Mouse (Mus musculus) telencephalon, adult 2 months (tissue): Measurements from ENCODE around the gene P4hb.

ENCODE experiments used
- DNase-seq: peaks from one replicate; pipeline ENCODE4 v3.0.0-alpha.2; 2011; ENCODE audit warnings: low read depth, low spot score

The P4hb gene

DNA sequence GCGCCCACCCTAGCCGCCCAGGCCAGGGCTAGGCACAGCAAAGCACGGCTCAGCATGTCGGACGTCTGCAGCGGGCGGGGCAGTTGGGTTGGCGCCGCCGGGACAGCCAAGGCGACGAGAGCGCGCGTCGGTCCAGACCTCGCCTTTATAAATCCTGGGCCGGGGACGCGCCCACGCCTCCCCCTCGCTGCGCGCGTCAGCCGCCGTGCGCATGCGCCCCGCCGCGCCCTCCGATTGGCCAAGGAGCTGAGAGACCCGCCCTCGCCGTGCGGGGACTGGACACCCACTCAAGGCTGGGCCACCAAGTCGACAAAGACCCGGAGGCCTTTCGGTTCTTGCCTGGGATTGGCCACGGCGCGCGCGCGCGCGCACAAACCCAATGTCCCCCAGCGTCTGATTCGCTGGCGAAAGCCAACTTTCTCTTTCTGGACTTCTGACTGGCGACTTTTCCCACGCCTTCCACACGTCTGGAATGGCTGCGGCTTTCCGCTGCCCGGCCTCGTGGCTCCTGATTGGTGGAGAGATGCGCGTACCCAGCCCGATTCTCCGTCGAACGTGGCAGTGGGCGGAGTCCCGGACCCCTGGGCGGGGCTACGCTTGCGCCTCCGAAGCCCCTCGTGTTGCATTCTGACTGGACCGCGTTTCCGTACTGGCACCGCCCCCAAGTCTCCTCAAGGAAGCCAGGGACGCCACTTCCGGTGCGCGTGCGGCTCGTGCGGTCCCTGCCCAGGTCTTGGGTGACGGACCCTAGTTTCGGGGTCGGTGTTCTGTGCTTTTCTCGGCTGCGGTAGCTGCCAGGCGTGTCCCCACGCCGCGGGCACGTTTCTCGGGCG is at the start of gene P4hb:
Gene P4hb (minus strand): TSS at position 502 of the 833 bp plus-strand sequence.
- peak; percentile 99 for DNase-seq

DNA sequence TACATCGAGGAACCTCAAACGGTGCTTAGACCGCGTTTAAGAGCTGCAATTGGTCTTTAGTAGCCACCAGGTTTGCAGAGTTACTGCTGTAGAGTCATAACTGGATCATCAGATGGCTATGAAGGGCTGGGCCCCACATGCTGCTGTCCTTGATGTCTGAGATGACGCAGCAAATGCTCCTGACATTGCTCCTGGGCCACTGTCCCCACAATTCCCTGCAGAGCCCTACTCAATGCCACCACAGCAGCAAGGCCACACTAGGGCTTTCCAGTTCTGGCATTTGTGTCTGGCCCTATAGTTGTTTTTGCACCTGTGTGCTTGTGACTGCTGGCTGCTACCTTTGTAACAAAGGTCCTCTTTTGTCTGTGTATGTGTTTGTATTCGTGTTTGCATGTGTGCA is 49.8 kb upstream of the P4hb start:
- no peak for DNase-seq

- DNase-seq: no peak
These were observed 47.1 kb upstream of the P4hb start for GRCm38 (mm10) chr11:120620195-120620594.

DNA sequence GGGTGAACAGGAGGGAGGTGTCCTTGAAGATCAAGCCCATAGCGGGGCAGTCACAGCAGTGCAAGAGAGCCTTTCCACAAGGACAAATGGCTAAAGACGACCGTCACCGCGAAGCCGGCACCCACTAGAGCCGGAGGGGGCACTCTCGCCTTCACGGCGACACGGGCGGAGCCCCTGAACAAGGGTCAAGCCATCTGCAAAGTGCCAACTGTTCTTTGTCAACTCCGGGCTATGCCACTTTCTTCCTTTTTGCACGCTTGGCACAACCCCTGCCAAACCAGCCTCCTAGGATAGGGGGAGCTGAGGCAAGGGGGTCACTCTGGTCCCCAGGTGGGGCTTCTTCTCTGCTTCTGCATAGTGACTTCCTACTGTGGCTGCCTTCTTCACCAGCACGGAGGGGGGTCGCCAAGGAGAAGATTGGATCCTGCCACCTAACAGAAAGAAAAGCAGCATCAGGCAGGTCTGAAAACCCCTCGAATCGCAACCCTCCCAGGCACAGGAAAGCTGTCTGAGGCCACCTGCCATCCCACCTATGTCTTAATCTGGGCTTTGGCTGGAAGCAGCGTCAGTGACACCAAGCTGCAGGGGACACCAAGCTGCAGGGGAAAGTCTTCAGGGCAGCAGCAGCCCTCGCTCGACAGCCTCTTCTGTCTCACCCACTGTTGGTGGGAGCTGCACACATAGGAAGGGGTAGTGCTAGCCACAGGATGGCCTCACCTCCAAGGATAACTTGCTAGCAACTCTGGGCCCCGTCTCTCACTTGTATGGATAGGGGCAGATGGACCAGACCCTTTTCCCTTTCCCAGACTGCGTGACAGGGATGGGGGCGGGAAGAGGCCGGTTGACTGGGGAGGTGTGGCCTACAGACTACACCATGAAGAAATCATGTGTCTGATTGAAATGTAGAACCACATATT is 45.8 kb upstream of the P4hb start:
- DNase-seq: no peak

DNA sequence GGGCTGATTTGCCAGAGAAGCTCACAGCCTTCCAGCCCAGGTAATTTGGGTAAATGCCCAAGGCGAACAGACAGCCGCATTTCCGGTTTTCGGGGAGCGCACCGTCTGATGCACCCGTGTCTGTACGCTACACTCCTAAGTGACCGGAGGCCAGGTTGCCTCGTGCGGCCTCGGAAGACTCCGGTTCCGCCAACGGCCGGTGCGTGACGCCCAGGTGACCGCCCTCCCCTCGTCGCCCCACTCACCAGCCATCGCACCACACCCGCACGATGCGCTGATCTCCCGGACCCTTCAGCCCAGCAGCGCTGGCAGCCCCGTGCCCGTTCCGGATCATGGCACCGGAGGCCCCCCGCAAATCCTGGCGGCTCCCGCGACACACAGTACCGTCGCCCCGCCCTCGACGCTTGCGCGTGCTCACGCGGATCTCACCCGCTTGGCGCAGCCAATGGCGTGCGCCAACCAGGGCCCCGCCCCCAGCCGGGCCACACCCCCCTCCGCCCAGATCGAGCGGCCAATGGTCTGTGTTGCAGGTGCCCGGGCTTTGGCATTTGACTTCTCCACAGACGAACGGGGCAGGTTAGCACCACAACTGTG is 44.6 kb upstream of the P4hb start, which contains the start of gene Pcyt2:
Gene Pcyt2 (minus strand): TSS at position 418 of the 594 bp plus-strand sequence.
- peak; percentile 78 for DNase-seq

GRCm38 (mm10) chr11:120616617-120617294 is 43.7 kb upstream of the P4hb start:
- no peak for DNase-seq

DNA sequence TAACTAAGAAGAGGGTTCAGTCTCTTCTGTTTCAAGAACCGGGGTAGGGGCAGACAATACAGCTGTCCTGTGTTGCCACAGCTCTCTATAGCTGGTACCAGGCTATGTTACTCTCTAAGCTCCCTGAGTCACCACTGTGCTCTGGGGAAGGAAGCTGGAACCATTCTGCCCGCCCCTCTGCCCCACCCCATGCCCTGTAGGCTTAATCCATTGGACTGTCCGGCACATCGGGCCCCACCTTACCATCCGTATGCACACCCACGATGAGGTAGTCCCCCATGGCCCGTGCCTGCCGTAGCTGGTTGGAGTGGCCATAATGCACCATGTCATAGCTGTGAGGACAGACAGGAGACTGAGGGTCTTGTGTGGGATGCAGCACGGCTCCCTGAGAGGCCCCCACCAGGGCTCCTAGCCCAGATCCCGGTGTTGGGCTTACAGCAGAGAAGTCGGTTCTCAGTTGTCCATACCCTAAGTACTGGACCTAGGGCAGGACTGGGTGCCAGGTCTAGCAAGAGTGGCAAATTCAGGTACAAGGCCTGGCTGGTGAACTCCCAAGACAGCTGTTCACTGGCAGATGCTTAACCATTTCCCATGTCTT is 42.7 kb upstream of the P4hb start:
- DNase-seq: no peak

- no peak for DNase-seq
These were observed 42.1 kb upstream of the P4hb start for GRCm38 (mm10) chr11:120615167-120615566.

- DNase-seq: no peak
These were observed 40.9 kb upstream of the P4hb start for GRCm38 (mm10) chr11:120613976-120614375.

GRCm38 (mm10) chr11:120613481-120613972 is 40.5 kb upstream of the P4hb start:
- DNase-seq: no peak

- DNase-seq: no peak
These were observed 39.7 kb upstream of the P4hb start for GRCm38 (mm10) chr11:120612763-120613162.

DNA sequence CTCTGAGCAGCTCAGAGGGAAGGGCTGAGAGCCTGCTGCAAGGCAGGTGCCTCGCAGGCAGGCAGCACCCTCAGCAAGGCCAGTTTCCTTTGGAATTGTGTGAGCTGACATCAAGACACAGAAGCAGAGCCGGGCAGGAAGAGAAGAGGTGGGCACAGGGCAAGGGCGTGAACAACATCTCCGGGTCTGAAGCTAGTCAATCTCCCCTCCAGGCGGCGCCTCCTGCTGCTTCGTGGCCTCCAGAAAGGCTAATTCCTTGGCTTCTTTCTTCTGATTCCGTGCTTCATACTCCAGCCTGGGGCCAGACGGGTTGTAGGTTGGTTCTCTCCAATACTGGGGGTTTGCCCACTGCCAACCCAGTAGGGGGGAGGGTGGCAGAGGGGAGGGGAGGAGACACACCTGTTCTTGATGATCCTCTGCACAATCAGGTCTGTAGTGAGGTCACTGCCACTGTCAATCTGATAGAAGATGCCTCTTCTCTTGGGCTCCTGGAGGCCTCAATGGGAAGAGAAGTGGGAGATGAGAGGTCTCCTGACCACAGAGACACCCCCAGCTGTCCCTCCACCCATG is 37.5 kb upstream of the P4hb start:
- DNase-seq: no peak

DNA sequence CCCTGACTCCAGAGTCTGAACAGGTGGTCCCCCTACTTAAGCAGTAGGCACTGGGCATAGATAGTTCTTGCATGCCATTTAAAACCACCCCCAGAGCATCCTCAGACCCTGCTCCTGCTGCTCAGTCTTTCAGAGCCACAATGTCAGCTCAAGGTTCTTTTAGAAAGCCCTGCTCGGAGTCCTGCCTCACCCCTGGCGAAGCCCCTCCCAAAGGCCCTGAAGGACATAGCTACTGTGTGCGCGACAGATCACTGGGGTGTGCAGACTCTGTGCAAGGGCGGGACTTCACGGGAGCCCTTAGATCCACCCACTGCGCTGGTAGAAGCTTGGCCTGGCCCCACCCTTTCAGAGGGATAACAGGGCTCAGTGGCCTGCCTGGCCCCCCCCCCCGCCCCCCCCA is 36.2 kb upstream of the P4hb start:
- no peak for DNase-seq

- DNase-seq: no peak
These were observed 35.4 kb upstream of the P4hb start, which contains the start of gene Npb for GRCm38 (mm10) chr11:120608241-120609034. Gene Npb, plus strand, starts transcription at chr11:120608477.

GRCm38 (mm10) chr11:120606764-120607163 is 33.7 kb upstream of the P4hb start:
- no peak for DNase-seq

GRCm38 (mm10) chr11:120605667-120606066 is 32.6 kb upstream of the P4hb start:
- no peak for DNase-seq

DNA sequence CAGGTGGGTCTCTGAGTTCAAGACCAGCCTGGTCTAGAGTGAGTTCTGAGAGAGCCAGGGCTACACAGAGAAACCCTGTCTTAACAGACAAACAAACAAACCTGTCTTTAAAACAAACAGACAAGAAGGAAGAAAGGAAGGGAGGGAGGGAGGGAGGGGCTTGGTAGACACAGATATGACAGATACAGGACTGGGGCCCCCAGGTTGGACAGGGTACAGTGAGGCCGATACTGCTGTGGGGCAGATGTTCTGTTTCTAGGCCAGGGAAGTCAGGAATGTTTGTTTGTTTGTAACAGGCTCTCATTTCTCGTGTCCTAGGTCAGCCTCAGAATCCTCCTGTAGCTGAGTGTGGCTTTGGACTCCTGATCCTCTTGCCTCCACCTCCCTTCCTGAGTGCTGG is 30.5 kb upstream of the P4hb start:
- DNase-seq: no peak

GRCm38 (mm10) chr11:120600716-120601115 is 27.7 kb upstream of the P4hb start:
- no peak for DNase-seq

GRCm38 (mm10) chr11:120598990-120599549 is 26.0 kb upstream of the P4hb start:
- DNase-seq: no peak
